Mouse (Mus musculus): ENCODE results near the gene Bach1.

- no peak for TF ChIP-seq EP300 (IDR thresholded peaks at IDR 0.05)
- TF ChIP-seq CTCF (IDR thresholded peaks at IDR 0.05) = no peak
These were observed 38.6 kb downstream of the Bach1 start for GRCm38 (mm10) chr16:87737296-87737695.
